Mouse (Mus musculus) limb, embryonic 13.5 days (tissue): Measurements from ENCODE around the gene Mblac1. TPM values are rescaled to one million over a fixed set of nuclear protein-coding genes. Genes with fewer than 3 reads are reported as not detected.

ENCODE experiments used
- ATAC-seq: fragments of 200-750 bp; cut with Nextera tagmentation; 2 replicates; pipeline ENCODE4 v1.8.0; 2017; ENCODE audit warnings: low read depth, moderate number of reproducible peaks, moderate TSS enrichment; ENCODE audit not compliant: low FRiP score
- H3K27ac ChIP-seq: fragments of 300-500 bp; sonication (generic); 2 replicates; pipeline ENCODE4 v1.5.1; 2015; ENCODE audit warnings: inconsistent platforms, mild to moderate bottlenecking, moderate library complexity
- H3K27me3 ChIP-seq: fragments of 300-500 bp; sonication (generic); 2 replicates; pipeline ENCODE4 v1.6.1; 2015; ENCODE audit warnings: mild to moderate bottlenecking, inconsistent platforms
- H3K36me3 ChIP-seq: fragments of 300-500 bp; sonication (generic); 2 replicates; pipeline ENCODE4 v1.6.1; 2015; ENCODE audit warnings: inconsistent platforms, mild to moderate bottlenecking, moderate library complexity
- H3K4me1 ChIP-seq: fragments of 300-500 bp; sonication (generic); 2 replicates; pipeline ENCODE4 v1.6.1; 2015; ENCODE audit warnings: inconsistent platforms
- H3K4me2 ChIP-seq: fragments of 300-500 bp; sonication (generic); replicated peaks from 2 replicates; pipeline ENCODE4 v1.6.1; 2015; ENCODE audit warnings: inconsistent platforms, mild to moderate bottlenecking, moderate library complexity
- H3K4me3 ChIP-seq: fragments of 300-500 bp; sonication (generic); 2 replicates; pipeline ENCODE4 v1.5.1; 2015; ENCODE audit warnings: moderate library complexity, mild to moderate bottlenecking, inconsistent platforms
- H3K9ac ChIP-seq: fragments of 300-500 bp; sonication (generic); 2 replicates; pipeline ENCODE4 v1.6.1; 2015; ENCODE audit warnings: mild to moderate bottlenecking, inconsistent platforms
- H3K9me3 ChIP-seq: fragments of 300-500 bp; sonication (generic); 2 replicates; pipeline ENCODE4 v1.6.1; 2016; ENCODE audit warnings: inconsistent platforms
- WGBS: fragments of 180-500 bp; shearing (Covaris S2); methylation state at CpG from one replicate; pipeline ENCODE4 v1.1.7; 2015; 5-methylcytosine and 5-hydroxymethylcytosine counted together
- microRNA counts: library from miRNA; unstranded; fragments of <30 nt; microRNA quantifications from one replicate; lab custom pipeline; 2016
- microRNA-seq: library from miRNA; unstranded; fragments of <30 nt; microRNA quantifications from one replicate; pipeline ENCODE4, GENCODE M21; 2016
- polyA plus RNA-seq: library from polyadenylated mRNA; unstranded; fragments of >200 nt; fragmentation: Nextera tagmentation; extraction: Ambion mirVana; gene quantifications from 2 replicates; pipeline ENCODE4 v1.2.1, GENCODE M21; 2015

The Mblac1 gene
- polyA plus RNA-seq, 1 experiment from 2014 or later, result 10.5 TPM

DNA sequence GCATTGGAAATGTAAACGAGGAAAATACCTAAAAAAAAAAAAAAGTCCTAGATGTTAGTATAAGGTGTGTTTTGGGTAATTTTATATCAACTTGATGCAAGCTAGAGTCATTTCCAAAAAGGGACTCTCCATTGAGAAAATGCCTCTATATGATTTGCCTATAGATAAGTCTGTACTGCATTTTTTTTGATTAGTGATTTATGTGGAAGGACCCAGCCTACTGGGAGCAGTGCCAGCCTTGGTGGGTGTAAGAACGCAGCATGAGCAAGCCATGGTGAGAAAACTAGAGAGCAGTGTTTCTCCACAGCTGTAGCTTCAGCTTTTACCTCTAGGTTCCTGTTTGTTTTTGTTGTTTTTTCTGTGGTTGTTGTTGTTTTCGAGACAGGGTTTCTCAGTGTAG, 29.2 kb downstream of the Mblac1 start:
- H3K27ac ChIP-seq, result no peak overlapping the region
- no peaks in the 10 kb centered on the region for H3K36me3 ChIP-seq
- no peaks in the 10 kb centered on the region for H3K27me3 ChIP-seq
- no peaks in the 10 kb centered on the region for H3K4me1 ChIP-seq
- no peak for ATAC-seq
- 53% methylated on average over 3 of the region's 3 CpGs for WGBS
- H3K4me3 ChIP-seq, result no peak overlapping the region
- H3K9me3 ChIP-seq, result no peaks in the 10 kb centered on the region
- H3K4me2 ChIP-seq, result no peak overlapping the region
- H3K9ac ChIP-seq, result no peak overlapping the region

DNA sequence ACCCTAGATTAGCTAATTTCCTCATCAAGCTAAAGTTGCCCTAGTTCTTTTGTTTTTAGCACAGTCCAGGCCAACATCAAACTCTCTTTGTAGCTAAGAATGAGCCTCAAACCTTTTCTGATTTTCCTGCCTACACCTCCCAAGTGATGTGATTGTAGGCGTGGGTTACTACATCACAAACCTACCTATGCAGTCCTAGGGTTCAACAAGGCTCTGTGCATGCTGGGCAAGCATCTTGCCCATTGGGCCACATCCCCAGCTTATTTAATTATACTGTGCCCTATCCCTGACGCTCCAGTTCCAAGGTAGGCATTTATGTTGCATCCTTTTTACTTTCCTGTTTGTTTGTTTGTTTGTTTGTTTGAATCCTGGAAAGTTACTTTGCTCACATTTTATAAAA, 31.6 kb downstream of the Mblac1 start, which contains the start of gene Nxpe5:
Gene Nxpe5, plus strand, starts transcription at position 199 of the 400 bp plus-strand sequence.
- no peaks in the 10 kb centered on the region for H3K4me1 ChIP-seq
- WGBS, result 36% methylated on average over 2 of the region's 2 CpGs
- no peak within 1 kb of the TSS for H3K4me2 ChIP-seq
- H3K27me3 ChIP-seq, result no peaks in the 10 kb centered on the region
- H3K9me3 ChIP-seq, result no peaks in the 10 kb centered on the region
- no peak for ATAC-seq
- no peak within 1 kb of the TSS for H3K4me3 ChIP-seq
- H3K36me3 ChIP-seq, result no peaks in the 10 kb centered on the region
- H3K9ac ChIP-seq, result no peak within 1 kb of the TSS
- no peak within 1 kb of the TSS for H3K27ac ChIP-seq

DNA sequence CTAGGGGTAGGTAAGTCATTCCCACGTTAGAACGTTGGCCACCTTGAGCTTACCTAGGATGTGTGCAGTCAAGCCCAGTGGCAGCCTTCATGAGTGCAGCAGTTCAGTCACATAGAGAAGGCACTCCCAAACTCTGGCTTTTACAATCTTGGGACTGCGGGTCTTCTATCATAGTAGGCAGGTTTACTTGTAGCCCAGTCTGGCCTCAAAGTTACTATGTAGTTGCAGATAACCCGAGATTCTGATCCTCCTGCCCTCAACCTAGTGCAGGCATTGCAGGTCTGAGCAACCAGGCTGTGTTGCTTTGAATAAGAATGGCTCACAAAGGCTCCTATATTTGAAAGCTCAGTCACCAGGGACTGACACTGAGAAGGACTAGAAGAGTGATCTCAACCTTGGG, 32.4 kb downstream of the Mblac1 start:
- Histone ChIP-seq H3K4me3 (no peak overlapping the region), H3K27me3 (no peaks in the 10 kb centered on the region), H3K9ac (no peak overlapping the region), H3K4me2 (no peak overlapping the region), H3K27ac (no peak overlapping the region), H3K36me3 (no peaks in the 10 kb centered on the region), H3K9me3 (no peaks in the 10 kb centered on the region), H3K4me1 (no peaks in the 10 kb centered on the region)
- no peak for ATAC-seq
- WGBS, result 71% methylated on average over 4 of the region's 4 CpGs

DNA sequence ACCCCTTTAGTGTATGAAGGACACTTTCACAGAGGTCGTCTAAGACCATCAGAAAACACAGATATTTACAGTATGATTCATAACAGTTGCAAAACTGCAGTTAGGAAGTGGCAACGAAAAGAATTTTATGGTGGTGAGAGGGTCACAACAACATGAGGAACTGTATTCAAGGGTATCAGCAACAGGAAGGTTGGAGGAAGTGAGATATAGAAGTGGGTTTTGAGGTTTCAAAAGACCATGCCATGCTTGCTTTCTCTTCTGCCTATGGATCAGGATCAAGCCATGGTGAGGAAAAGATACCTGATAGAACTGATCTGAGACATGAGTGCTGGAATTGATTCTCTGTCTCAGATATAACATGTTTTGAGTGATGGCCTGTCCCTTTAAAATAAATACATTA, 33.3 kb downstream of the Mblac1 start:
- WGBS, result 74% methylated on average over 2 of the region's 2 CpGs
- no peaks in the 10 kb centered on the region for H3K9me3 ChIP-seq

DNA sequence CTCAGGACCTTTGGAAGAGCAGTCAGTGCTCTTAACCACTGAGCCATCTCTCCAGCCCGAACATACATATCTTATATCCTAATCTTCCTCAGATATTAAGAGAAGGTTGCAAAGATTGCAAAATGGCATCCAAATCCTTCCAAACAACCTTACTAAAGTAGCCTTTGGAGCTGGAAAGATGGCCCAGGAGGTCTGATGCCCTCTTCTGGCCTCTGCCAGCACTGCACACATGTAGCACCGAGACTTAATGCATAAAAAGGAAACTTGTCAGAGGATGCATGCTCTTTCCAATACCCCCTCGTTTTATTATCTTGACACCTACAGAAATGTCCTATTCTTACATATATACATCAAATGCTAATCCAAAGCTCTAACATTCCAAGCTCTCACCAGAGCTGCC, 33.9 kb downstream of the Mblac1 start:
- no peaks in the 10 kb centered on the region for H3K9me3 ChIP-seq
- no peak overlapping the region for H3K9ac ChIP-seq
- no peak overlapping the region for H3K4me3 ChIP-seq
- H3K36me3 ChIP-seq, result no peaks in the 10 kb centered on the region
- no peak for ATAC-seq
- H3K27ac ChIP-seq, result no peak overlapping the region
- 52% methylated on average over 3 of the region's 3 CpGs for WGBS
- H3K4me2 ChIP-seq, result no peak overlapping the region
- no peaks in the 10 kb centered on the region for H3K4me1 ChIP-seq
- no peaks in the 10 kb centered on the region for H3K27me3 ChIP-seq

More for the DNA sequence above, 33.3 kb downstream of the Mblac1 start:
- H3K27ac ChIP-seq, result no peak overlapping the region
- no peak overlapping the region for H3K4me2 ChIP-seq
- no peak overlapping the region for H3K4me3 ChIP-seq
- no peak for ATAC-seq
- H3K27me3 ChIP-seq, result no peaks in the 10 kb centered on the region
- H3K9ac ChIP-seq, result no peak overlapping the region
- H3K36me3 ChIP-seq, result no peaks in the 10 kb centered on the region
- no peaks in the 10 kb centered on the region for H3K4me1 ChIP-seq

DNA sequence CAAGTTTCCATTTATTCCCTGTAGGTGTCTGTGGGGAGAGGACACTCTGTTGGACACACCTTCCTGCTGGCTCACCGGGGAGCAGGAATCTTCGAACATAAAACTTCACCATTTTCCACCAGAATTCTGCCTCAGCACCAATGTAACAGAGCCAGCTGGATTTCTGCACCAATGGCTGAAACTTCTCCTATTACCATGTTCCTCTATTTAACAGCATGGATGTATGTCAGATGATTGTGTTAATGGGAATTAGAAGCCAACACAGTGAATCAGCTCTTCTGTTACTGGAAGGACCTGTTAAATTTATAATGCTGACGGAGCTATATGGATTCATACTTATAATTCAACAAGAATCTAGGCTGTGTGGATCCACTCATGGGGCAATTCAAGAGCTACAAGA, 35.4 kb downstream of the Mblac1 start:
- no peak overlapping the region for H3K4me3 ChIP-seq
- H3K27ac ChIP-seq, result no peak overlapping the region
- H3K4me2 ChIP-seq, result no peak overlapping the region
- H3K4me1 ChIP-seq, result no peaks in the 10 kb centered on the region
- 94% methylated on average over 3 of the region's 3 CpGs for WGBS
- H3K36me3 ChIP-seq, result no peaks in the 10 kb centered on the region
- H3K9ac ChIP-seq, result no peak overlapping the region
- H3K9me3 ChIP-seq, result no peaks in the 10 kb centered on the region
- H3K27me3 ChIP-seq, result no peaks in the 10 kb centered on the region
- no peak for ATAC-seq

DNA sequence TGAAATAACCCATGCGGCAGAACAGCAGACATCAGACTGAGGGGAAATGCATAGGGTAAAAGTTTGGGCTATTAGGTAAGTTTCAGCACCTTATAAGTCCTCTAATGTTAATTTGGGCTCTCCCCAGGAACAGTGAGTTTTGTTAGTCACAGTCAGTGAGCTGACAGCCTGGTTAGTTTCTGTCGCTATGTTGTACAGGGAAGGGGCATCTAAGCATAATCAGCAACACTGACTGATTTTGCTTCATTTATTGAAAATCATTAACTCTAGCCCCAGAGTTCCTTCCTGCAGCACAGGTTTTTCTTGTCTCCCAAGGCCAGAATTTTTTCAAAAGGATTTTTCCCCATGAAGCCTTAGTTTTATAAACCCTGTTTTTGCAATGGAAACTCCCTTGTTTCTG, 39.7 kb downstream of the Mblac1 start:
- WGBS, result 86% methylated on average over 2 of the region's 2 CpGs
- no peak for ATAC-seq
- Histone ChIP-seq H3K9ac (no peak overlapping the region), H3K4me3 (no peak overlapping the region), H3K4me2 (no peak overlapping the region), H3K27me3 (no peaks in the 10 kb centered on the region), H3K27ac (no peak overlapping the region), H3K36me3 (no peaks in the 10 kb centered on the region), H3K4me1 (no peaks in the 10 kb centered on the region), H3K9me3 (no peaks in the 10 kb centered on the region)

DNA sequence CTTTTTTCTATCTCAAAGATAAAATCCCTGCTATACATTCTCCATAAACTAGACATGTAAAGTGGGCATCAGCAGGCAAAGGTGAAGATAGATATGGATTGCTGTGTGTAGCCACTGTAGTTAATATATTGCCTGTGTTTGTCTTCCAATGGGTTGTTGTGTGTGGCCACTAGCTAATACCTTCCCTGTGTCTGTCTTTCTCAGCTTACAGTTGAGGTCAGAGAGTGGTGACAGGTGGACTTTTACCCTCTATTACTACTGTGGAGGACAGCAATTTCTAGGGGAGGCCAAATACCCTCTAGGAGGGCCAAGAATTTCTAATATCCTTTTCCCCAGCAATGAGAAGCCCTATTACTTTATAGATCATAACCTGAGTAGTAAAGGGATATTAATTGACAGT, 40.1 kb downstream of the Mblac1 start:
- no peaks in the 10 kb centered on the region for H3K27me3 ChIP-seq
- no peak overlapping the region for H3K9ac ChIP-seq
- ATAC-seq, result no peak
- no peak overlapping the region for H3K27ac ChIP-seq
- H3K9me3 ChIP-seq, result no peaks in the 10 kb centered on the region
- H3K4me2 ChIP-seq, result no peak overlapping the region
- H3K4me1 ChIP-seq, result no peaks in the 10 kb centered on the region
- H3K4me3 ChIP-seq, result no peak overlapping the region
- no peaks in the 10 kb centered on the region for H3K36me3 ChIP-seq

DNA sequence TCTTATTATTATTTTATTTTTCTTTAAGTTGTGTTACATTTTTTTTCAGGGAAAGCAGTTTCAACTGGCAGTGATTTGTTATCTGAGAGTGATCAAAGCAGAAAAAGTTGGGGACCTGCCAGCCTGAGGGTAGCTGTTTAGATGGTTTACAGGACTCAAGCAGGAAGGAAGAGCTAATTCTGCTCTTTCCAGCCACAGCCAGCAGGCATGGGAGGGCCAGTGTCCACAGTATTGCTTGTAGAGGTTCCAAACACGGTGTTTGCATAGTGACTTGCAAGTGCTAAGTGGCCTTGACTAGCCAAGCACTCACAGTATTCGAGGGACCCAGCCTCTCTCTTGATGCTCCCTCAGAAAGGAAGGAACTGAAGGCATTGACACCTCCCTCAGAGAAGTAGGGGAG, 47.4 kb downstream of the Mblac1 start:
- ATAC-seq, result no peak
- H3K36me3 ChIP-seq, result no peaks in the 10 kb centered on the region
- H3K4me2 ChIP-seq, result no peak overlapping the region
- no peaks in the 10 kb centered on the region for H3K9me3 ChIP-seq
- WGBS, result 18% methylated on average over 2 of the region's 2 CpGs
- H3K27ac ChIP-seq, result no peak overlapping the region
- H3K4me1 ChIP-seq, result no peaks in the 10 kb centered on the region
- no peak overlapping the region for H3K4me3 ChIP-seq
- H3K27me3 ChIP-seq, result no peaks in the 10 kb centered on the region
- no peak overlapping the region for H3K9ac ChIP-seq

MicroRNAs within 50 kb of the gene (microRNA counts, 519-probe panel; counts per million panel counts)
- microRNA mmu-miR-106b (lab: Ali Mortazavi, UCI) (4,648 counts per million, percentile 90 among the panel's probes with 10 or more counts), microRNA mmu-miR-25 (lab: Ali Mortazavi, UCI) (5,320 counts per million, percentile 96 among the panel's probes with 10 or more counts), microRNA mmu-miR-93 (lab: Ali Mortazavi, UCI) (4,421 counts per million, percentile 85 among the panel's probes with 10 or more counts)

Small RNA genes lying within 50 kb of the gene (microRNA-seq; reads per million reads assigned to microRNA genes)
- gene Mir106b (9,421 reads per million, percentile 94 among the genes with 10 or more reads in this experiment), gene Mir25 (710 reads per million, percentile 73 among the genes with 10 or more reads in this experiment), gene Mir93 (11,129 reads per million, percentile 95 among the genes with 10 or more reads in this experiment)

Other genes starting within 250 kb of the Mblac1 start
- gene Gjc3, start 231.2 kb upstream of the Mblac1 start, polyA plus RNA-seq, result 0.48 and 0.80 TPM in 2 replicates
- gene Azgp1, start 212.8 kb upstream of the Mblac1 start, polyA plus RNA-seq, result not detected in 2 replicates
- gene Smok3a, start 173.1 kb upstream of the Mblac1 start, polyA plus RNA-seq, result not detected in 2 replicates
- not detected in 2 replicates for gene Smok3b, start 172.9 kb upstream of the Mblac1 start, polyA plus RNA-seq
- gene Smok3c, start 141.1 kb upstream of the Mblac1 start, polyA plus RNA-seq, result not detected in 2 replicates
- 20.1 and 22.4 TPM in 2 replicates for gene Zkscan1, start 109.2 kb upstream of the Mblac1 start, polyA plus RNA-seq
- 76.5 and 77.3 TPM in 2 replicates for gene Zscan21, start 77.4 kb upstream of the Mblac1 start, polyA plus RNA-seq
- 20.3 and 23.8 TPM in 2 replicates for gene Zfp113, start 38.6 kb upstream of the Mblac1 start, polyA plus RNA-seq
- 362 and 367 TPM in 2 replicates for gene Cops6, start 33.2 kb upstream of the Mblac1 start, polyA plus RNA-seq
- 32.2 and 35.8 TPM in 2 replicates for gene Ap4m1, start 22.3 kb upstream of the Mblac1 start, polyA plus RNA-seq
- 208 and 210 TPM in 2 replicates for gene Mcm7, start 21.9 kb upstream of the Mblac1 start, polyA plus RNA-seq
- 99.2 and 106 TPM in 2 replicates for gene Taf6, start 6.9 kb upstream of the Mblac1 start, polyA plus RNA-seq
- gene Cnpy4, start 6.8 kb upstream of the Mblac1 start, polyA plus RNA-seq, result 73.0 and 73.8 TPM in 2 replicates
- not detected in 2 replicates for gene Nxpe5, start 31.6 kb downstream of the Mblac1 start, polyA plus RNA-seq
- gene Lamtor4, start 61.2 kb downstream of the Mblac1 start, polyA plus RNA-seq, result 63.5 and 64.7 TPM in 2 replicates
- 4.4 and 5.2 TPM in 2 replicates for gene BC037034, start 69.7 kb downstream of the Mblac1 start, polyA plus RNA-seq
- gene Gal3st4, start 78.5 kb downstream of the Mblac1 start, polyA plus RNA-seq, result 3.3 and 4.5 TPM in 2 replicates
- 0.13 and 0.29 TPM in 2 replicates for gene Gm43720, start 85.6 kb downstream of the Mblac1 start, polyA plus RNA-seq
- 52.9 and 55.6 TPM in 2 replicates for gene Gpc2, start 85.7 kb downstream of the Mblac1 start, polyA plus RNA-seq
- gene Stag3, start 85.9 kb downstream of the Mblac1 start, polyA plus RNA-seq, result 8.2 and 9.4 TPM in 2 replicates
- 0.18 TPM in 1 of 2 replicates, not detected in the other for gene Pvrig, start 147.6 kb downstream of the Mblac1 start, polyA plus RNA-seq
- gene Zfp157, start 247.2 kb downstream of the Mblac1 start, polyA plus RNA-seq, result 56.2 and 56.6 TPM in 2 replicates